Mouse (Mus musculus): ENCODE measurements around the gene Krtap28-10.

Krtap28-10 gene

DNA sequence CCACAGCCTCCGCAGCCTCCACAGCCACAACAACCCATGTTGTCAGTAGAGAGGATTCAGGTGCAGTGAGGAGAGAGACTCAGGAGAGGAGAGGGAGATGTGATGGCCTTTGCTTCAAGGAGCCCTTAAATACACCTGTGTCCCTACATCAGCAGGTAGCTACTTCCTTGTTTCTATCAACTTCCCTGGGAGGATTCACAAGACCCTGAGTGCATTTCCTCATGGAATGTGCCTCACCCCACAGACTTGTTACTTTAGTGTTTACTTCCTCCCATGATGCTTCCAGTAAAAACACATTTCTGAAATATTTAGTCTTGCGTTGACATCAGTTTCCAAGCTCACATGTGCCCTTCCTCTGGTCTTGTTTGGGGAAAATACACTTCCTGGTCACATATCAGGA, at the start of gene Krtap28-10:
Gene Krtap28-10 (minus strand): TSS at position 101 of the 400 bp plus-strand sequence.
- no peak for DNase-seq (ENCODE audit: low spot score in 2 of 2)

DNA sequence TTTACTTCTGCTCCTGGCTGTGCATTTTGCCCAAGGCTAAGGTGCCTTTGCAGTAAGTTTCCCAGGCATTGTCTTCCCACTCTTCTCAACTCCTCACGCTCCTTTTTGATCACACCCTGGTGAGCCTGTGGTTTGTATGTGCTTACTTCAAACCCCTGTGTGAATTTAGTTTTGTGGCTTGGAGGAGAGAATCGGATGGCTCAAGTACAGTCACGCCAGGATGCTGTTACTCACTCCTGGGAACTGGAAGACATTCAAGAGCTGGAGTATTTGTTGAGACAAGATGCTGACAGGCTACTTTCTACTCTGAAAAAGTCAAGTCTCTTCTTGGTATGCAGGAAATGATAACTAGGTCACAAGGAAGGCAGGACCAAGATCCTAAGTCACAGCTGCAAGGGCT, 49.0 kb upstream of the Krtap28-10 start:
- no peak for DNase-seq (ENCODE audit: low spot score in 2 of 2)

GRCm38 (mm10) chr1:83084790-83085189, 42.5 kb upstream of the Krtap28-10 start:
- DNase-seq (ENCODE audit: low spot score in 2 of 2): no peak

- no peak for DNase-seq (ENCODE audit: low spot score in 2 of 2)
Observed at GRCm38 (mm10) chr1:83077016-83077415, 34.7 kb upstream of the Krtap28-10 start.

GRCm38 (mm10) chr1:83076190-83076917, 34.1 kb upstream of the Krtap28-10 start:
- DNase-seq (ENCODE audit: low spot score in 2 of 2): no peak

DNA sequence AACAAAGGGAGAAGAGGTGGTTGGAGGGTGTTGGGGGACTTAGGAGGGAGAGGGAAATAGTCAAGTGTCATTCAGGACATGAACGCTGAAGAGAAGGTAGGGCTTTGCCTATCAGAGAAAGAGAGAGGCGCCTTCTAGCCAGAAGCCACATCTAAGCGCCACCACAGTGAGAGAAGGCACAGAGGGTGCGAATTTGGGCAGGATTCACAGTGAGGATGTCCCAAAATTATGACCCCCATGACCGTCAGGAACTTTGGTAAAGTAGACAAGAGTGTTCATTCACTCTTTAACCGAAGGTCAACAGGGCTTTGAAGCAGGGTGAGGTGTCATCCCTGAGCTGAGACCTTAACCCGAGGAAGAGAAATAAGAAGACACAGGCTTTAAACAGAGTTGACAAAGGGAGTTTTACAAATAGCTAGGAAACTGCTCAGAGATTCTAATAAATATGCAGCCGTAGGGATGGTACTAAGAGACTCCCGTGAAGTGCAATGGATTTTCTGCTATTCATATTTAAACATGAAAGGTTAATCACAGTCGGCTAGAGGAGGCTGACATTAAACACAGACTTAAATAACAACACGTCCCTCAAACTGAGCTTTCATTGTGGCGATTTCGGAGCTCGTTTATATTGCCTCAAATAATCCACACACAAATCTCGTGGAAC, 33.4 kb upstream of the Krtap28-10 start:
- no peak for DNase-seq (ENCODE audit: low spot score in 2 of 2)

DNA sequence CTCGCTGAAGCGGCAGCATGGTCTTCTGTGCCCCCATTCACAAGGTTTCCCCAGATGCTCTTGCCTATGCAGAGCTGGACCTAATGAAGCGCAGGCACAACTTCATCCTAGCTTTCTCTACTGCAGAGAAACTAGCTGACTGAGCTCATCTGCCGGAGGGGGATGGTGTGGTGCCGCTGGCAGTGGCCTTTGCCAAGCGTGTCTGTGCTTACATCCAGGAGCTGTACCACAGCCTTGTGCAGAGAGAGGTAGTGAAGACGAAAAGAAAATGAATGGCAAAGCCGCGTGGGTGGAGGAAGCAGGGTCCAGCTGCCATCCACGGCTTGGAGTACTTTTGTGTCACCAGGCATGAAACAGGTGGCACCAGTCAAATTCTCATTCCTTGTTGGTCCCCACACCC, 24.9 kb upstream of the Krtap28-10 start:
- DNase-seq (ENCODE audit: low spot score in 2 of 2): no peak

- no peak for DNase-seq (ENCODE audit: low spot score in 2 of 2)
Observed at GRCm38 (mm10) chr1:83066577-83066976, 24.3 kb upstream of the Krtap28-10 start.

DNA sequence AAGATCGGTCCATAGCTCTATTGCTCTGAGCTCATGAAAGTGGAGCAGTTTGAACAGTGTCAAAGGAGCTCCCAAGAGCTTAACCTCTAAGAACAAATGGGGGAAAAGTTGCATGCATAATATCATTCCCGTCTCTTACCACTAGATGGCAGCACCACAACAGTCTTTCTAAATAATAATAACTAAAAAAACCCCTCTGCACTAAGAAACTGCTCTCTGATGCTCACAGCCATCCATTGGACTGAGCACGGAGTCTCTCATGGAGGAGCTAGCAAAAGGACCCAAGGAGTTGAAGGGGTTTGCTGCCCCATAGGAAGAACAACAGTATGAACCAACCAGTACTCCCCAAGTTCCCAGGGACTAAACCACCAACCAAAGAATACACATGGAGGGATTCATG, 22.6 kb upstream of the Krtap28-10 start:
- no peak for DNase-seq (ENCODE audit: low spot score in 2 of 2)

DNA sequence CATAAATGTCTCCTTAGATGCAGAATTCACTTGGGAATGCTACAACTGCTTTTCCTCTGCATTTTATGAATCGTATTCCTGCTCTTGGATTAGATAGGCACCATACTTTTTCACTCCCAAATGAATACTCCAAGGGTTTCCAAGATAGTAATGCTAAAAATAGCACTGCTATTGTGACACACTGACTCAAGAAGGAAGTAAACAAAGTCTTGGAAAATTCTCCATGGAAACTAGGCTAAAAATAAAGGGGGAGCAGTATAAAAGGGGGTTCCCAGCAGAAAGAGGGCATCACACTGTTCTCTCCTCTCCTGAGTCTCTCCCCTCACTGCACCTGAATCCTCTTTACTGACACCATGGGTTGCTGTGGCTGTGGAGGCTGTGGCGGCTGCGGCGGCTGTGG, 18.4 kb upstream of the Krtap28-10 start, which contains the start of gene Krtap28-13:
Gene Krtap28-13 (plus strand): TSS at position 288 of the 400 bp plus-strand sequence.
- no peak for DNase-seq (ENCODE audit: low spot score in 2 of 2)

GRCm38 (mm10) chr1:83059278-83059677, 17.0 kb upstream of the Krtap28-10 start, which contains the start of gene A030005K14Rik:
TSS of gene A030005K14Rik (minus strand) at chr1:83059378.
- no peak for DNase-seq (ENCODE audit: low spot score in 2 of 2)

DNA sequence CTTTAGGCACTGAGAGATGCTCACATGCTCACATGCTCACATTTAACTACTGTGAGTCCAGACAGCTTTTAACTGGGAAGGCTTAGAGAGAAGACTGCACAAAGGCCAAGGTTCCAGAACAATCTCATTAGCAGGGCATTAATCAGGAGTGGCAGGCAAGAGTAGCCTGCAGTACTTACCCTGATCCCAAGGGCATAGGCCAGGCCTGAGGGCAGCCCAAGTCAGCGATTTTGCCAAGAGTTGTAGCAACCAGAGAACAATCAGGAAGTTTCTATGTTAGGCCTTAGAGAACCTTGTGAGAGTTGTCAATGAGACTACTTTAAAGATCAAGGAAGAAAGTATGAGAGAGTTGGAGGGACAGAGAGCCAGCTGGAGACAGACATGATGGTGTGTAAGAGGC, 16.2 kb upstream of the Krtap28-10 start:
- DNase-seq (ENCODE audit: low spot score in 2 of 2): no peak

DNA sequence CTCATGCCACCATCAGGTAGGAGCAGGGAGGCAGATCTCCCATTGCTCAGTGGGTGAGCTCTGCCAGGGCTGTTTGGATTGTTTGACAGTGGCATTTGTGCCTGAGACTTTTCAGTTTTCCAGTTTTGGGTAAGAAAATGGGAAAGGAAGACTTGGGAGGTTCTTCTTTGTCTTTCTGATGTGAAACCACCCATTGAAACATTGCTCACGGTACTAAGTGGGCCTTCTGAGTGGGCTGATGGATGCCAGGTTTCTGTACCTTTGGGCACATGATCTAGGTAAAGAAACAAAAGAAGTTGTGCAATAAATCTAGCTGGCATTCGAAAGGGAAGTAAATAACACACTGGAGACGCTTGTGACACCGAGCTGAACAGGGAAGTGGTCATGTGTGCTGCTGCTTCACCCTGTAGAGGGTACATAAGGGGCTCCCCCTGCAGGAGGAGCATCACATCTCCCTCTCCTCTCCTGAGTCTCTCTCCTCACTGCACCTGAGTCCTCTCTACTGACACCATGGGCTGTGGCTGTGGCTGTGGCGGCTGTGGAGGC, 2.7 kb upstream of the Krtap28-10 start, which contains the start of gene Gm47969:
Gene Gm47969 (plus strand): TSS at position 51 of the 546 bp plus-strand sequence.
- DNase-seq (ENCODE audit: low spot score in 2 of 2): no peak

- DNase-seq (ENCODE audit: low spot score in 2 of 2): no peak
Observed at GRCm38 (mm10) chr1:83039080-83039479, 3.2 kb downstream of the Krtap28-10 start.

- no peak for DNase-seq (ENCODE audit: low spot score in 2 of 2)
Observed at GRCm38 (mm10) chr1:83038109-83038672, 4.1 kb downstream of the Krtap28-10 start, which contains the start of gene Slc19a3. TSS of gene Slc19a3 (minus strand) at chr1:83038448.

DNA sequence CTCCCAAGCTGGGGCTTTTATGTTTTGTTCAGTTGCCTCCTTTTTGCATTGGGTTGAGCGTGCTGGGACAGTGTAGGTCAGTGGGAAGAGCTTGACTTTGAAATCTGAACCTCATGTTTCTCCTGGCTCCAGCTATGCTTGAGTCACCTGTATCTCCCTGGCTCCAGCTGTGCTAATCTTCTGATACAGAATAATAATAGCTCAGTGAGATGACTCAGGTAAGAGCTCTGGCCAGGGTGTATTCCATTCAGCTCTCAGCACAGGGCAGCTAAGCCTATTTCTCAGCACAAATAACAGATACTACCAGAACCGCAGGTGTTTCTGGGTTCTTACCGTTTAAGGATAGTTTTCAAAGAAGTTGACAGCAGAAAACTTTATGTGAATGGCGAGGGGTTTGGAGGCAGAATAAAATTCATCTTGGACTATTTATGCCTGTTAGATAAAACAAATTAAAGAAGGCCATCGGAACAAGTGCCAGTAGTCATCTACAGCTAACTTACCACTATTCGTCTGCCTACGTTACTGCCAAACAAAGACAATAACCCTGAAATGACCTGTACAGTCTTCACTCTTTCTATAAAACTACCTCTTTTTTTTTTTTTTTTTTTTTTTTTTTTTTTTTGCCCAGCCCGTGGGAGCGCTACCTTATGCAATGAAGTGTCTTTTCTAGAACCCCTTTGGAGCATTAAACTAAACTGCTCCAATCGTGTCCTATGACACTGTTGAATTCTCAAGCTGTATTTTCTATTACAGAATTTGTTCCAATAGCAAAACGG, 5.2 kb downstream of the Krtap28-10 start:
- no peak for DNase-seq (ENCODE audit: low spot score in 2 of 2)

- no peak for DNase-seq (ENCODE audit: low spot score in 2 of 2)
Observed at GRCm38 (mm10) chr1:83034509-83034908, 7.8 kb downstream of the Krtap28-10 start.

- no peak for DNase-seq (ENCODE audit: low spot score in 2 of 2)
Observed at GRCm38 (mm10) chr1:83032508-83032907, 9.8 kb downstream of the Krtap28-10 start.

- DNase-seq (ENCODE audit: low spot score in 2 of 2): no peak
Observed at GRCm38 (mm10) chr1:83031950-83032349, 10.3 kb downstream of the Krtap28-10 start.

GRCm38 (mm10) chr1:83016556-83016955, 25.7 kb downstream of the Krtap28-10 start:
- DNase-seq (ENCODE audit: low spot score in 2 of 2): no peak

DNA sequence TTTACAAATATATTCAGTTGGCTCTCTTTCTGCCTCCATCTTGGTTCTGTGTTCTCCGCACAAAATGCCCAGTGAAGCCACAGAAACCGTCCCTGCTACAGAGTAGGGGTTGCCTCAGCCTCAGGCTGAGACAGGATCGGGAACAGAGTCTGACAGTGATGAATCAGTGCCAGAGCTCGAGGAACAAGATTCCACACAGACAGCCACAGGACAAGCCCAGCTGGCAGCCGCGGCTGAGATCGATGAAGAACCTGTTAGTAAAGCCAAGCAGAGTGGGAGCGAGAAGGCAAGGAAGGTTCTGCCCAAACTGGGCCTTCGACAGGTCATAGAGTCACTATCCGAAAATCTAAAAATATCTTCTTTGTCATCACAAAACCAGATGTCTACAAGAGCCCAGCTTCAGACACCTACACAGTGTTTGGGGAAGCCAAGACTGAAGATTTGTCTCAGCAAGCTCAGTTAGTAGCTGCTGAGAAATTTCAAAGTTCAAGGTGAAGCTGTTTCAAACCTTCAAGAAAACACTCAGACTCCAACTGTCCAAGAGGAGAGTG, 26.9 kb downstream of the Krtap28-10 start:
- no peak for DNase-seq (ENCODE audit: low spot score in 2 of 2)
